Mouse (Mus musculus) CH12.LX (cell line): ENCODE data around the gene Eri3. TPM values are rescaled to one million over a fixed set of nuclear protein-coding genes. Genes with fewer than 3 reads are reported as not detected.

Source experiments
- DNase-seq: peaks from one replicate; pipeline ENCODE4 v3.0.0-alpha.2; 2013; ENCODE audit errors: extremely low read depth
- H3K27ac ChIP-seq: 2 replicates; pipeline ENCODE4 v1.5.1; 2012; ENCODE audit warnings: low read depth, mild to moderate bottlenecking, control low read depth, moderate library complexity; ENCODE audit not compliant: insufficient read depth
- H3K27me3 ChIP-seq: replicated peaks from 2 replicates; pipeline ENCODE3; 2012; ENCODE audit warnings: inconsistent platforms
- H3K36me3 ChIP-seq, 2 experiments: replicated peaks in 1 of 2; 2 replicates each; pipeline versions ENCODE3 to v1.6.1; 2012; ENCODE audit warnings: inconsistent platforms in 1 of 2, low read length in 1 of 2, mild to moderate bottlenecking in 1 of 2, mixed read lengths in 1 of 2, moderate library complexity in 1 of 2; ENCODE audit not compliant: control insufficient read depth in 1 of 2, insufficient read depth in 1 of 2
- H3K4me1 ChIP-seq, 2 experiments: 2 replicates each; pipeline ENCODE4 v1.6.1; 2012; ENCODE audit warnings: inconsistent platforms in 1 of 2, moderate library complexity in 1 of 2; ENCODE audit not compliant: insufficient read depth in 2 of 2, control insufficient read depth in 1 of 2
- H3K4me2 ChIP-seq: 2 replicates; pipeline ENCODE4 v1.6.1; 2012; ENCODE audit warnings: low read depth, mild to moderate bottlenecking, control low read depth; ENCODE audit not compliant: poor library complexity, insufficient read depth, severe bottlenecking
- H3K4me3 ChIP-seq, 3 experiments: fragments of 150-350 bp in 1 of 3; sonication (generic) in 1 of 3; replicated peaks in 1 of 3; 2 replicates each; pipeline versions ENCODE3 to v1.5.1; 2011 to 2012; ENCODE audit warnings: low read depth in 2 of 3, low read length in 2 of 3, mild to moderate bottlenecking in 2 of 3, moderate library complexity in 2 of 3, control low read depth in 1 of 3, improper control_type of control experiment in 1 of 3, inconsistent platforms in 1 of 3, mixed read lengths in 1 of 3; ENCODE audit not compliant: poor library complexity in 1 of 3
- H3K79me2 ChIP-seq: replicated peaks from 2 replicates; pipeline ENCODE4 v1.6.1; 2012; ENCODE audit warnings: mild to moderate bottlenecking, moderate library complexity; ENCODE audit not compliant: control insufficient read depth, poor library complexity, insufficient read depth, severe bottlenecking; ENCODE audit errors: extremely low read depth
- H3K9ac ChIP-seq: 2 replicates; pipeline ENCODE4 v1.6.1; 2012; ENCODE audit warnings: low read depth, mild to moderate bottlenecking, control low read depth, moderate library complexity; ENCODE audit not compliant: insufficient read depth
- H3K9me3 ChIP-seq: replicated peaks from 2 replicates; pipeline ENCODE3; 2012; ENCODE audit warnings: low read length, inconsistent platforms, mixed read lengths
- CHD1 ChIP-seq: IDR thresholded peaks from 2 replicates; pipeline ENCODE4 v1.6.1; 2012; ENCODE audit warnings: low read depth, low read length, improper control_type of control experiment, inconsistent platforms
- CHD2 ChIP-seq: IDR thresholded peaks from 2 replicates; pipeline ENCODE4 v1.6.1; 2011; ENCODE audit warnings: low read length, improper control_type of control experiment
- E2F4 ChIP-seq: IDR thresholded peaks from 2 replicates; pipeline ENCODE4 v1.6.1; 2011; ENCODE audit warnings: low read depth, low read length, improper control_type of control experiment; ENCODE audit not compliant: insufficient replicate concordance
- ELF1 ChIP-seq: IDR thresholded peaks from 2 replicates; pipeline ENCODE4 v1.6.1; 2014; ENCODE audit warnings: low read depth, mild to moderate bottlenecking, inconsistent platforms, low read length, improper control_type of control experiment
- EP300 ChIP-seq: IDR thresholded peaks from 2 replicates; pipeline ENCODE4 v1.6.1; 2011; ENCODE audit warnings: low read length, improper control_type of control experiment
- ETS1 ChIP-seq: conservative IDR thresholded peaks from 2 replicates; pipeline ENCODE4 v1.6.1; 2012; ENCODE audit warnings: low read depth, mild to moderate bottlenecking, inconsistent platforms, low read length, improper control_type of control experiment, moderate library complexity
- HCFC1 ChIP-seq: IDR thresholded peaks from 2 replicates; pipeline ENCODE4 v1.6.1; 2012; ENCODE audit warnings: low read depth, mild to moderate bottlenecking, inconsistent platforms, low read length, improper control_type of control experiment
- IRF4 ChIP-seq: IDR thresholded peaks from 2 replicates; pipeline ENCODE4 v1.6.1; 2014; ENCODE audit warnings: low read depth, mild to moderate bottlenecking, inconsistent platforms, low read length, improper control_type of control experiment
- JUND ChIP-seq: conservative IDR thresholded peaks from 2 replicates; pipeline ENCODE4 v1.6.1; 2011; ENCODE audit warnings: low read depth, low read length, improper control_type of control experiment
- KAT2A ChIP-seq: IDR thresholded peaks from 2 replicates; pipeline ENCODE4 v1.6.1; 2012; ENCODE audit warnings: low read length, improper control_type of control experiment, inconsistent platforms; ENCODE audit not compliant: insufficient replicate concordance
- MAFK ChIP-seq: IDR thresholded peaks from 2 replicates; pipeline ENCODE4 v1.6.1; 2011; ENCODE audit warnings: low read length, improper control_type of control experiment; ENCODE audit not compliant: insufficient replicate concordance
- MXI1 ChIP-seq: IDR thresholded peaks from 2 replicates; pipeline ENCODE4 v1.6.1; 2011; ENCODE audit warnings: mild to moderate bottlenecking, low read depth, low read length, improper control_type of control experiment
- NELFE ChIP-seq: IDR thresholded peaks from 2 replicates; pipeline ENCODE4 v1.6.1; 2011; ENCODE audit warnings: low read depth, low read length, improper control_type of control experiment
- NRF1 ChIP-seq: IDR thresholded peaks from 2 replicates; pipeline ENCODE4 v1.6.1; 2014; ENCODE audit warnings: low read depth, mild to moderate bottlenecking, inconsistent platforms, low read length, improper control_type of control experiment, moderate library complexity
- PAX5 ChIP-seq: IDR thresholded peaks from 2 replicates; pipeline ENCODE4 v1.6.1; 2012; ENCODE audit warnings: low read length, inconsistent platforms, mixed read lengths
- POLR2A ChIP-seq: IDR thresholded peaks from 2 replicates; pipeline ENCODE4 v1.6.1; 2011; ENCODE audit warnings: low read depth, mild to moderate bottlenecking, improper control_type of control experiment, low read length
- POLR2AphosphoS2 ChIP-seq: IDR thresholded peaks from 2 replicates; pipeline ENCODE4 v1.6.1; 2011; ENCODE audit warnings: low read depth, low read length, improper control_type of control experiment
- SIN3A ChIP-seq: IDR thresholded peaks from 2 replicates; pipeline ENCODE4 v1.6.1; 2012; ENCODE audit warnings: low read length, improper control_type of control experiment, inconsistent platforms
- SMC3 ChIP-seq: IDR thresholded peaks from 2 replicates; pipeline ENCODE4 v1.6.1; 2011; ENCODE audit warnings: low read depth, low read length, improper control_type of control experiment
- USF1 ChIP-seq: IDR thresholded peaks from 2 replicates; pipeline ENCODE4 v1.6.1; 2014; ENCODE audit warnings: low read depth, mild to moderate bottlenecking, inconsistent platforms, low read length, improper control_type of control experiment
- ZMIZ1 ChIP-seq: IDR thresholded peaks from 2 replicates; pipeline ENCODE4 v1.6.1; 2012; ENCODE audit warnings: low read depth, mild to moderate bottlenecking, inconsistent platforms, low read length, improper control_type of control experiment
- dilution Hi-C: fragments of 300-500 bp; cut with MboI; formaldehyde crosslinking; loops from 2 replicates; pipeline ENCODE4 v1.14.3; 2020; ENCODE audit warnings: low sequenced_read_pairs; ENCODE audit not compliant: extremely low pct_unique_long_range_greater_than_20kb, extremely low pct_ligation_motif_present
- in situ Hi-C: fragments of 300-500 bp; cut with MboI; formaldehyde crosslinking; loops from 3 replicates; pipeline ENCODE4 v1.14.3; 2019; ENCODE audit warnings: low sequenced_read_pairs, low pct_ligation_motif_present, low pct_unique_long_range_greater_than_20kb, mixed read lengths
- polyA plus RNA-seq: library from polyadenylated mRNA; unstranded; fragments of >175 nt; gene quantifications from 2 replicates; pipeline ENCODE4 v1.2.1, GENCODE M21; 2012; ENCODE audit warnings: low read depth; ENCODE audit not compliant: insufficient read length
- total RNA-seq, 2 experiments: library from RNA; depleted of rRNA; stranded (reverse); fragments of 300-350 nt in 1 of 2; fragments of >200 nt in 1 of 2; gene quantifications; 2 replicates each; pipeline ENCODE4 v1.2.3; 2012 to 2014

The Eri3 gene
- total and polyA plus RNA-seq, 3 experiments = 31.2 to 38.0 (median 31.9) TPM

DNA sequence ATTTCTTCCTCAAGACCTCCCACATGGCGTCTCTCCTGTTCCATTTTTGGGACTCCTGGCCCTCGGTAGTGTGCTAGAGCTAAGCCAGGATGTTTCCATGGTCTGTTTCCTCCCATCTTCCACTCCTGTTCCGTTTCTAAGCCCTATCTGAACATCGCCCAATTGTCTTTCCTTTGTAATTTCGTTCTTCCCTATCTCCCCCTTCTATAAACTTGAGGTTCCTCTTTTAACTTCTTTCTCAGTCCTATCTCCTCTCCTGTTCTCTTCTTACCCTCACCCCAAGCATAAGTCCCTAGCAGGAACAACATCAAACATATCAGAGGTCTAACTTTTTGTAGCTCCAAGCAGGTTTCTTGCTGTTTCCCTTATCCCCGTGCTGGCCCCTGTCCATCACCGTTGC is 13.2 kb upstream of the Eri3 start:
- no peak for TF ChIP-seq NRF1
- no peak for TF ChIP-seq KAT2A
- no peak for TF ChIP-seq ELF1
- TF ChIP-seq SIN3A = no peak
- TF ChIP-seq POLR2AphosphoS2 = no peak
- no peak for TF ChIP-seq SMC3
- TF ChIP-seq POLR2A = no peak
- TF ChIP-seq ETS1 = no peak
- TF ChIP-seq USF1 = no peak
- TF ChIP-seq HCFC1 = no peak
- no peak for DNase-seq
- no peaks in the 10 kb centered on the region for H3K27me3 ChIP-seq
- H3K4me2 ChIP-seq = no peak overlapping the region
- no peak overlapping the region for H3K27ac ChIP-seq
- H3K4me1 ChIP-seq = peaks cover 5 to 23% of the 10 kb centered on the region in 2 experiments
- no peak overlapping the region for H3K4me3 ChIP-seq
- in situ Hi-C loops (no loop called here), dilution Hi-C loops (no loop called here)
- no peaks in the 10 kb centered on the region for H3K79me2 ChIP-seq
- H3K9ac ChIP-seq = no peak overlapping the region
- no peaks in the 10 kb centered on the region for H3K36me3 ChIP-seq
- no peaks in the 10 kb centered on the region for H3K9me3 ChIP-seq

DNA sequence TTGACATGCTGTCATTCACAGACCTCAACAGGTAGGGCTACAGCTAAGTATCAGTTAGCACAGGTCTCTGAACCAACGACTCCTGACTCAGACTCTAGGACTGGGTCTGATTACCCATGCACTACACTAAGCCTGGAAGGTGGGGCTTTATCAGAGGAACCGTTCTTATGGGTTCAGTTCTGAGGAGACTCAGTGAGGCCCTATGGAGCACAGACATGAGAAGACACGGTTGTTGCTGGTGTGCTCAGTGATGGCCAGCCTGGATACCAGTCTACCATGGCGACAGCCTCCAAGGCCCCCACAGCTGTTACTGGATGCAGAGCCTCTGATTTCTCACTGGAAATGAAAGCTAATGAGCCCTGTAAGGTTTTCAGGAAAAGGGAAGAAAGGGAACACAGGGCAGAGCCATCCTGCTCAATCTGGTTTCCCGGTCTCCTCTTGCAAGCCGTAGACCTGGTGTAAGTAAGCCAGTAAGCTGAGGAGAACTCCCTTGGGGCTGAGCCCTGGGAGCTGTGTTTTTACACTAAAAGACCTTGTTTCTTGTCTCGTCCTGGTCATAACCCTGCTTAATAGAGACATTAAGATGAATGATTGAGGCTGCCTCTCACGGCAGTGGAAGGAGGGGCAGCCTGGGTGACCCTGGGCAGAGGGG is 10.7 kb upstream of the Eri3 start:
- H3K27ac ChIP-seq = no peak overlapping the region
- H3K9ac ChIP-seq = no peak overlapping the region
- no peaks in the 10 kb centered on the region for H3K9me3 ChIP-seq
- no peak overlapping the region for H3K4me3 ChIP-seq
- no peaks in the 10 kb centered on the region for H3K27me3 ChIP-seq
- in situ Hi-C loops (no loop called here), dilution Hi-C loops (no loop called here)
- H3K4me2 ChIP-seq = no peak overlapping the region
- no peaks in the 10 kb centered on the region for H3K36me3 ChIP-seq
- H3K79me2 ChIP-seq = no peaks in the 10 kb centered on the region
- no peak for TF ChIP-seq CHD1
- TF ChIP-seq SMC3 = no peak
- no peak for TF ChIP-seq USF1
- no peak for TF ChIP-seq POLR2AphosphoS2
- TF ChIP-seq ZMIZ1 = no peak
- TF ChIP-seq JUND = no peak
- no peak for TF ChIP-seq NELFE
- no peak for TF ChIP-seq PAX5
- no peak for TF ChIP-seq IRF4
- TF ChIP-seq CHD2 = no peak
- TF ChIP-seq NRF1 = no peak
- no peak for TF ChIP-seq MAFK
- no peak for TF ChIP-seq EP300
- no peak for TF ChIP-seq MXI1
- TF ChIP-seq HCFC1 = no peak
- TF ChIP-seq E2F4 = no peak
- peaks cover 6 to 22% of the 10 kb centered on the region in 2 experiments for H3K4me1 ChIP-seq
- DNase-seq = no peak
